Mouse (Mus musculus) embryonic facial prominence, embryonic 14.5 days (tissue): Measurements from ENCODE around the gene Eri3. TPM values are rescaled to one million over a fixed set of nuclear protein-coding genes. Genes with fewer than 3 reads are reported as not detected.

ENCODE experiments used
- ATAC-seq: fragments of 200-750 bp; cut with Nextera tagmentation; 2 replicates; pipeline ENCODE4 v1.8.0; 2017; ENCODE audit warnings: low read depth, moderate number of reproducible peaks, moderate TSS enrichment
- DNase-seq: peaks from one replicate; pipeline ENCODE4 v3.0.0-alpha.2; 2015; ENCODE audit warnings: low spot score
- H3K27ac ChIP-seq: fragments of 300-500 bp; sonication (generic); replicated peaks from 2 replicates; pipeline ENCODE4 v1.5.1; 2014; ENCODE audit warnings: low read depth, mild to moderate bottlenecking, low read length, moderate library complexity
- H3K27me3 ChIP-seq: fragments of 300-500 bp; sonication (generic); replicated peaks from 2 replicates; pipeline ENCODE4 v1.6.1; 2014; ENCODE audit warnings: low read length; ENCODE audit not compliant: control insufficient read depth, insufficient read depth
- H3K36me3 ChIP-seq: fragments of 300-500 bp; sonication (generic); 2 replicates; pipeline ENCODE4 v1.6.1; 2014; ENCODE audit warnings: low read length, mixed read lengths; ENCODE audit not compliant: control insufficient read depth, insufficient read depth
- H3K4me1 ChIP-seq: fragments of 300-500 bp; sonication (generic); 2 replicates; pipeline ENCODE4 v1.6.1; 2014; ENCODE audit warnings: antibody characterized with exemption, low read length; ENCODE audit not compliant: control insufficient read depth, insufficient read depth
- H3K4me2 ChIP-seq: fragments of 300-500 bp; sonication (generic); 2 replicates; pipeline ENCODE4 v1.6.1; 2014; ENCODE audit warnings: low read depth, mild to moderate bottlenecking, low read length, moderate library complexity, mixed read lengths
- H3K4me3 ChIP-seq: fragments of 300-500 bp; sonication (generic); 2 replicates; pipeline ENCODE4 v1.5.1; 2014; ENCODE audit warnings: low read depth, mild to moderate bottlenecking, low read length
- H3K9ac ChIP-seq: fragments of 300-500 bp; sonication (generic); 2 replicates; pipeline ENCODE4 v1.6.1; 2014; ENCODE audit warnings: low read depth, mild to moderate bottlenecking, low read length, moderate library complexity, mixed read lengths
- H3K9me3 ChIP-seq: fragments of 300-500 bp; sonication (generic); 2 replicates; pipeline ENCODE4 v1.6.1; 2016; ENCODE audit warnings: low read length; ENCODE audit not compliant: control insufficient read depth
- WGBS: fragments of 180-500 bp; shearing (Covaris S2); extraction: QIAGEN DNeasy Blood & Tissue Kit; methylation state at CpG from one replicate; pipeline ENCODE4 v1.1.7; 2014; 5-methylcytosine and 5-hydroxymethylcytosine counted together
- polyA plus RNA-seq: library from polyadenylated mRNA; unstranded; fragments of >200 nt; fragmentation: Nextera tagmentation; extraction: Ambion mirVana; gene quantifications from 2 replicates; pipeline ENCODE4 v1.2.1, GENCODE M21; 2014

Eri3 gene
- polyA plus RNA-seq, 1 experiment from 2014 or later, result 154 TPM

GRCm38 (mm10) chr4:117640925-117641703, 90.9 kb downstream of the Eri3 start:
- Histone ChIP-seq H3K9me3 (no peaks in the 10 kb centered on the region), H3K9ac (no peak overlapping the region), H3K36me3 (peaks cover 15% of the 10 kb centered on the region), H3K4me2 (no peak overlapping the region), H3K27ac (no peak overlapping the region), H3K27me3 (no peaks in the 10 kb centered on the region), H3K4me1 (no peaks in the 10 kb centered on the region), H3K4me3 (no peak overlapping the region)
- DNase-seq (no peak), ATAC-seq (no peak)
- 96% methylated on average over 1 of the region's 1 CpGs for WGBS

GRCm38 (mm10) chr4:117641804-117642203, 91.6 kb downstream of the Eri3 start:
- 68% methylated on average over 1 of the region's 1 CpGs for WGBS
- Histone ChIP-seq H3K4me1 (no peaks in the 10 kb centered on the region), H3K27ac (no peak overlapping the region), H3K27me3 (no peaks in the 10 kb centered on the region), H3K9ac (no peak overlapping the region), H3K9me3 (no peaks in the 10 kb centered on the region), H3K36me3 (peaks cover 15% of the 10 kb centered on the region), H3K4me2 (no peak overlapping the region), H3K4me3 (no peak overlapping the region)
- no peak for DNase-seq
- ATAC-seq, result no peak

GRCm38 (mm10) chr4:117645031-117645435, 94.9 kb downstream of the Eri3 start:
- Histone ChIP-seq H3K4me1 (no peaks in the 10 kb centered on the region), H3K4me3 (no peak overlapping the region), H3K9me3 (no peaks in the 10 kb centered on the region), H3K4me2 (no peak overlapping the region), H3K9ac (no peak overlapping the region), H3K36me3 (peaks cover 32% of the 10 kb centered on the region), H3K27ac (no peak overlapping the region), H3K27me3 (no peaks in the 10 kb centered on the region)
- 60% methylated on average over 21 of the region's 22 CpGs for WGBS
- DNase-seq (peak; percentile 68), ATAC-seq (peak; percentile 81)

- ATAC-seq (no peak), DNase-seq (no peak)
- H3K4me1 ChIP-seq, result no peaks in the 10 kb centered on the region
- 76% methylated on average over 2 of the region's 2 CpGs for WGBS
- no peak overlapping the region for H3K4me2 ChIP-seq
- no peak overlapping the region for H3K4me3 ChIP-seq
- H3K9me3 ChIP-seq, result no peaks in the 10 kb centered on the region
- no peak overlapping the region for H3K9ac ChIP-seq
- H3K27ac ChIP-seq, result no peak overlapping the region
- no peaks in the 10 kb centered on the region for H3K27me3 ChIP-seq
- peaks cover 35% of the 10 kb centered on the region for H3K36me3 ChIP-seq
These were observed 95.7 kb downstream of the Eri3 start for GRCm38 (mm10) chr4:117645859-117646258.

- Histone ChIP-seq H3K36me3 (peaks cover 37% of the 10 kb centered on the region), H3K27me3 (no peaks in the 10 kb centered on the region), H3K9me3 (no peaks in the 10 kb centered on the region), H3K27ac (no peak overlapping the region), H3K4me3 (no peak overlapping the region), H3K9ac (no peak overlapping the region), H3K4me1 (no peaks in the 10 kb centered on the region), H3K4me2 (no peak overlapping the region)
- 78% methylated on average over 8 of the region's 8 CpGs for WGBS
- no peak for DNase-seq
- ATAC-seq, result no peak
These were observed 96.3 kb downstream of the Eri3 start for GRCm38 (mm10) chr4:117646496-117646895.

- Histone ChIP-seq H3K4me1 (no peaks in the 10 kb centered on the region), H3K27ac (no peak overlapping the region), H3K27me3 (no peaks in the 10 kb centered on the region), H3K9me3 (no peaks in the 10 kb centered on the region), H3K36me3 (peaks cover 40% of the 10 kb centered on the region), H3K9ac (no peak overlapping the region), H3K4me3 (no peak overlapping the region), H3K4me2 (no peak overlapping the region)
- DNase-seq (no peak), ATAC-seq (no peak)
- WGBS, result 65% methylated on average over 23 of the region's 23 CpGs
These were observed 97.0 kb downstream of the Eri3 start for GRCm38 (mm10) chr4:117646926-117647755.

- no peak overlapping the region for H3K4me3 ChIP-seq
- H3K9ac ChIP-seq, result no peak overlapping the region
- H3K36me3 ChIP-seq, result peaks cover 33% of the 10 kb centered on the region
- H3K4me2 ChIP-seq, result no peak overlapping the region
- H3K4me1 ChIP-seq, result peaks cover 6% of the 10 kb centered on the region; the same call in 1 of the 2 replicates
- DNase-seq (no peak), ATAC-seq (no peak)
- no peaks in the 10 kb centered on the region for H3K9me3 ChIP-seq
- H3K27ac ChIP-seq, result no peak overlapping the region
- no peaks in the 10 kb centered on the region for H3K27me3 ChIP-seq
- 43% methylated on average over 8 of the region's 8 CpGs for WGBS
These were observed 101.5 kb downstream of the Eri3 start for GRCm38 (mm10) chr4:117651626-117652101.

GRCm38 (mm10) chr4:117652727-117653126, 102.6 kb downstream of the Eri3 start:
- Histone ChIP-seq H3K4me1 (peaks cover 16% of the 10 kb centered on the region), H3K9ac (no peak overlapping the region), H3K4me3 (no peak overlapping the region), H3K4me2 (no peak overlapping the region), H3K9me3 (no peaks in the 10 kb centered on the region), H3K27ac (no peak overlapping the region), H3K36me3 (peaks cover 33% of the 10 kb centered on the region), H3K27me3 (no peaks in the 10 kb centered on the region)
- ATAC-seq (no peak), DNase-seq (no peak)
- WGBS, result 49% methylated on average over 5 of the region's 5 CpGs
